Mouse (Mus musculus) brown adipose tissue, adult 24 weeks (tissue): ENCODE results near the gene Itpkc. TPM values are rescaled to one million over a fixed set of nuclear protein-coding genes. Genes with fewer than 3 reads are reported as not detected.
A peak's percentile ranks its signal among the peaks of the same experiment; 100 is the strongest.

Source experiments
- H3K27ac ChIP-seq: fragments of 200-500 bp; replicated peaks from 2 replicates; pipeline ENCODE4 v1.5.1; 2012; ENCODE audit warnings: low read depth, mild to moderate bottlenecking, low read length
- H3K4me1 ChIP-seq: fragments of 200-500 bp; 2 replicates; pipeline ENCODE4 v1.6.1; 2012; ENCODE audit warnings: low read length, mixed read lengths; ENCODE audit not compliant: control insufficient read depth, insufficient read depth, insufficient read length
- H3K4me3 ChIP-seq: fragments of 200-500 bp; 2 replicates; pipeline ENCODE4 v1.5.1; 2012; ENCODE audit warnings: low read depth, mild to moderate bottlenecking, low read length, moderate library complexity; ENCODE audit not compliant: insufficient read depth
- polyA plus RNA-seq: library from polyadenylated mRNA; stranded (reverse); fragments of >200 nt; gene quantifications from 2 replicates; pipeline ENCODE4 v1.2.4, GENCODE M21; 2012; ENCODE audit not compliant: missing spikeins, insufficient read depth, insufficient read length

The Itpkc gene
- polyA plus RNA-seq: 2.2 and 5.2 TPM in 2 replicates

GRCm38 (mm10) chr7:27228281-27228821, at the start of gene Itpkc:
TSS of gene Itpkc (minus strand) at chr7:27228661.
- peaks cover 30% of the 10 kb centered on the region for H3K4me1 ChIP-seq

GRCm38 (mm10) chr7:27277191-27277590, 48.7 kb upstream of the Itpkc start:
- Histone ChIP-seq H3K4me1 (no peaks in the 10 kb centered on the region), H3K27ac (no peak overlapping the region), H3K4me3 (no peak overlapping the region)

More at GRCm38 (mm10) chr7:27228281-27228821, at the start of gene Itpkc:
- peak within 1 kb of the TSS; percentile 77 for H3K4me3 ChIP-seq
- H3K27ac ChIP-seq: peak within 1 kb of the TSS; percentile 89

- H3K27ac ChIP-seq: no peak overlapping the region
- no peak overlapping the region for H3K4me3 ChIP-seq
- H3K4me1 ChIP-seq: no peaks in the 10 kb centered on the region
Measured at GRCm38 (mm10) chr7:27276021-27276420, 47.6 kb upstream of the Itpkc start.

GRCm38 (mm10) chr7:27274916-27275315, 46.5 kb upstream of the Itpkc start:
- Histone ChIP-seq H3K27ac (no peak overlapping the region), H3K4me3 (no peak overlapping the region), H3K4me1 (no peaks in the 10 kb centered on the region)

- no peak overlapping the region for H3K4me3 ChIP-seq
- no peaks in the 10 kb centered on the region for H3K4me1 ChIP-seq
- no peak overlapping the region for H3K27ac ChIP-seq
Measured at GRCm38 (mm10) chr7:27273739-27274351, 45.4 kb upstream of the Itpkc start.

GRCm38 (mm10) chr7:27271423-27271822, 43.0 kb upstream of the Itpkc start:
- Histone ChIP-seq H3K4me3 (no peak overlapping the region), H3K4me1 (no peaks in the 10 kb centered on the region), H3K27ac (no peak overlapping the region)

- no peak overlapping the region for H3K4me3 ChIP-seq
- H3K4me1 ChIP-seq: no peaks in the 10 kb centered on the region
- no peak overlapping the region for H3K27ac ChIP-seq
Measured at GRCm38 (mm10) chr7:27266515-27267128, 38.2 kb upstream of the Itpkc start.

GRCm38 (mm10) chr7:27264761-27265160, 36.3 kb upstream of the Itpkc start:
- Histone ChIP-seq H3K4me1 (no peaks in the 10 kb centered on the region), H3K27ac (no peak overlapping the region), H3K4me3 (no peak overlapping the region)

- peaks cover 7% of the 10 kb centered on the region for H3K4me1 ChIP-seq
- H3K4me3 ChIP-seq: no peak overlapping the region
- H3K27ac ChIP-seq: no peak overlapping the region
Measured at GRCm38 (mm10) chr7:27261888-27262287, 33.4 kb upstream of the Itpkc start.

- Histone ChIP-seq H3K27ac (no peak overlapping the region), H3K4me1 (peaks cover 7% of the 10 kb centered on the region), H3K4me3 (no peak overlapping the region)
Measured at GRCm38 (mm10) chr7:27260856-27261255, 32.4 kb upstream of the Itpkc start.

GRCm38 (mm10) chr7:27259771-27260170, 31.3 kb upstream of the Itpkc start:
- Histone ChIP-seq H3K4me3 (peak overlapping the region; percentile 64), H3K4me1 (peaks cover 7% of the 10 kb centered on the region), H3K27ac (no peak overlapping the region)

- no peak overlapping the region for H3K27ac ChIP-seq
- H3K4me3 ChIP-seq: peak overlapping the region; percentile 64
- H3K4me1 ChIP-seq: peaks cover 7% of the 10 kb centered on the region
Measured at GRCm38 (mm10) chr7:27259271-27259721, 30.8 kb upstream of the Itpkc start.

- peak within 1 kb of the TSS; percentile 83 for H3K4me3 ChIP-seq
- peaks cover 7% of the 10 kb centered on the region for H3K4me1 ChIP-seq
- peak within 1 kb of the TSS; percentile 86 for H3K27ac ChIP-seq
Measured at GRCm38 (mm10) chr7:27258205-27258899, 29.9 kb upstream of the Itpkc start, which contains the start of gene Numbl. TSS of gene Numbl (plus strand) at chr7:27258433.

GRCm38 (mm10) chr7:27257852-27258204, 29.4 kb upstream of the Itpkc start:
- Histone ChIP-seq H3K27ac (peak overlapping the region; percentile 86), H3K4me3 (peak overlapping the region; percentile 83), H3K4me1 (peaks cover 7% of the 10 kb centered on the region)
